Mouse (Mus musculus): ENCODE measurements around the gene Metap1. TPM values are rescaled to one million over a fixed set of nuclear protein-coding genes. Genes with fewer than 3 reads are reported as not detected.
"Not testable (repeated sequence)": the region's sequence is repeated elsewhere in the genome, so short reads cannot be mapped to it uniquely, and the experiment has no call there.

Metap1 gene
- polyA plus RNA-seq, 1 experiment from 2014 or later, result 96.9 TPM

DNA sequence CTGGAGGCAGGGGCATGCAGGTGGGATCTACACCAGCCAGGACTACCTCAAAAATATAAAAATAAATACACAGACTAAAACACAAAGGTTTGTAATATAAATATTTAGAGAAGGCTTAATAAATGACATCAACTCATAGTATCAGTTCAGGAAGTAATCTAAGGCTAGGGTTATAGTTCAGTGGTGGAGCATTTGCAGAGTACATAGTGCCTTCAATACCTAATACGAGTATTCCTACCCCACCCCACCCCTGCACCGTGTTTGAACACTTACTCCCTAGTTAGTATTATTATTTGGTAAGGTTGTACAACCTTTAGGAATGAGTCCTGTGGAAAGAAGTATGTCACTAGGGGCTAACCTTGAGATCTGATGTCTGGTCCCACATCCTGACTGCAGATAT lies 6.1 kb downstream of the Metap1 start:
- in situ Hi-C loops (cut with MboI; ENCODE audit: low pct_unique_long_range_greater_than_20kb), result no loop called here
- no peak for TF ChIP-seq CTCF (IDR thresholded peaks at IDR 0.05)
- ATAC-seq (no peak), DNase-seq (ENCODE audit: low read depth, low spot score) (no peak)
- ChIA-PET POLR2A (interaction anchor here (1.0 kb wide), 1 partner anchor 8 kb away, joined by 3 read pairs; no protein-coding TSS in a partner anchor), CTCF (no interaction called here)
- H3K27me3 ChIP-seq, result no peaks in the 10 kb centered on the region

DNA sequence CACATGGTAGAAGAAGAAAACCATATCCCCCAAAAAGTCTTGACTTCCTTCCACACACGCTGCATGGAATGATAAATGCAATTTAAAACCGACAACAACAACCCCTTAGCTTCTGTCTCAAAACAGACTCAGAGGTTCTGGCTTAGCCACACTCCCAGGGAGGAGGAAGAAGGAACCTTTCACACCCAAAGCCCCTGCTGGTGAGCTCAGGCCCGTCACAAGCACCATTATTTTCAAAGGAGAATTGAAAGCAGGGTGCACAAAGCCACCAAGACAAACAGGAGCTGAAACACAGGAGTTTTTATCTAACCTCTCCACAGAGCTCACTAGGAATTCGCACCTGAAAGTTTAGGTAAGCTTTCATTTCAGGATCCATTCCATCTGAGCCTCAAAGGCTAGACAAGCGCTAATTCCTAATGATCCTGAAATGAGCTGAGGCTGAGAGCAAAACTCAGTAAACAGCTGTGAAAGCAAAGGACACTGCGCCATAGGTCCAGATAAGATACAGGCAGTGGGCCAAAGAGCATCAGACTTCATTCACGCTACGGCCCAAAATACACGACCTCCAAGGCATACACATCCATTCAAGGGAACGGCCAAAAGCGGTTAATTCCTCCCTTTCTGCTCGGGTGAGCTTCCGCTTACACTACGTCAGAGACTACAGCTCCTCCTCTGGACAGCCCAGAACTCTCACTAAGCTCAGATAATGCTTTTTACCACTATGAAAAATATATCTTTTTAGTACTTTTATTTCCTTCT lies 7.6 kb downstream of the Metap1 start:
- no peak for TF ChIP-seq CTCF (IDR thresholded peaks at IDR 0.05)
- no peaks in the 10 kb centered on the region for H3K27me3 ChIP-seq
- no peak for DNase-seq (ENCODE audit: low read depth, low spot score)
- CTCF ChIA-PET, result interaction anchor here (1.0 to 1.9 kb wide), 6 partner anchors 9 to 765 kb away, joined by 3 to 9 read pairs (median 6); no protein-coding TSS in a partner anchor
- in situ Hi-C loops (cut with MboI; ENCODE audit: low pct_unique_long_range_greater_than_20kb), result no loop called here
- POLR2A ChIA-PET, result no interaction called here
- ATAC-seq, result no peak

GRCm38 (mm10) chr3:138479489-138479888 lies 9.8 kb downstream of the Metap1 start:
- ChIA-PET POLR2A (no interaction called here), CTCF (no interaction called here)
- in situ Hi-C loops (cut with MboI; ENCODE audit: low pct_unique_long_range_greater_than_20kb), result no loop called here
- ATAC-seq (no peak), DNase-seq (ENCODE audit: low read depth, low spot score) (no peak)
- H3K27me3 ChIP-seq, result no peaks in the 10 kb centered on the region
- no peak for TF ChIP-seq CTCF (IDR thresholded peaks at IDR 0.05)

DNA sequence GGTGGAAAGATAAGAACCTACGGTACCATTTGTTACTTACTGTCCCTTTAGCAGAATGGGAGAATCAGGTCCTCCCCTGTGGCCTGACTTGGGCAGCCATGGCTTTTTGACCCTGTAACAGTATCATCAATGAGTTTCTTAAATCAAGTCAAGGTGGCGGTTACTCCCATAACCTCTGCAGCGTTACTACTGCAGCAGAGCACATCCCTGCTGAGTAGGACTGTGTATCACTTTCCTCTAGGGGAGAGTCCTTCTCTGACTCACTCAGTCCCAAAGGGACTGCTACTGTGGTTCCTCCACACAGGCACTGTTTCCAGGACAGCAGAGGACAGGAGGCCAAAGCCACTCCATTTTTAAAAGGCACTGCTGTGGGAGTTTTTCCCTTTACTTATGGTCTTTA lies 18.2 kb downstream of the Metap1 start:
- no peaks in the 10 kb centered on the region for H3K27me3 ChIP-seq
- no peak for TF ChIP-seq CTCF (IDR thresholded peaks at IDR 0.05)
- ChIA-PET CTCF (no interaction called here), POLR2A (no interaction called here)
- no peak for ATAC-seq
- no peak for DNase-seq (ENCODE audit: low read depth, low spot score)
- in situ Hi-C loops (cut with MboI; ENCODE audit: low pct_unique_long_range_greater_than_20kb), result no loop called here

- not testable (repeated sequence) for DNase-seq (ENCODE audit: low read depth, low spot score); ATAC-seq; H3K27me3 ChIP-seq
- ChIA-PET POLR2A (interaction anchor here (0.6 to 0.7 kb wide), 2 partner anchors 23 to 27 kb away, joined by 3 to 4 read pairs; partner anchors contain the start of gene Metap1), CTCF (interaction anchor here (0.7 to 1.3 kb wide), 3 partner anchors 10 to 16 kb away, joined by 3 to 5 read pairs (median 5); no protein-coding TSS in a partner anchor)
- in situ Hi-C loops (cut with MboI; ENCODE audit: low pct_unique_long_range_greater_than_20kb), result loop anchor here (10.0 kb wide), 1 partner anchor 728 kb away; no protein-coding TSS in a partner anchor
Observed at GRCm38 (mm10) chr3:138466656-138467055, 22.7 kb downstream of the Metap1 start.

DNA sequence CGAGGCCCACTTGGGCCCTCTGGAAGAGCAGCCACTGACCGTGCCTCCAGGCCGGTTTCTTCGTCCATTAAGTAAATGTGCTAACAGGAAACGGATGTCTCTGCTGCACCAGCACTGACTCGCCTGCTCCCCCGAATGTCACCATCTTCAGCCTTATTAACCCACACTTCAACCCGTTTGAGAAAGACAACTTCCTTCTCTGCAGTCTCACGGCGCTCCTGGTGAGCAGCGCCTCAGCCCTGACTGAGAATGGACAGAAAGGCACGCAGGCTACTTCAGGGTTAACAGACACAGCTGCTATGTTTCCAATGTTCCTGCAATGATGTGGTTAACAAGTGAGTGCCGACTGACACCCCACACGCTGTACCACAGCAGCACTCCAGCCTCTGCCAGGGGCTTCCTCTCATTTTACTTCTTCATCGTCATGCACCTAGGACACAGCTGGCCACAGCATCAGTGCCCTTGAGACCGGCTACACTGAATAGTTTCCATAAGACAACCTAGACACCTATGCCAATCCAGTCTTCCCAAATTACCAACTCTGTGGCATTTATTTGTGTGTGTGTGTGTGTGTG lies 24.7 kb downstream of the Metap1 start:
- in situ Hi-C loops (cut with MboI; ENCODE audit: low pct_unique_long_range_greater_than_20kb), result loop anchor here (10.0 kb wide), 1 partner anchor 730 kb away; no protein-coding TSS in a partner anchor
- POLR2A ChIA-PET, result no interaction called here
- DNase-seq (ENCODE audit: low read depth, low spot score) (no peak), ATAC-seq (no peak)
- CTCF ChIA-PET, result interaction anchor here (0.7 kb wide), 1 partner anchor 18 kb away, joined by 3 read pairs; no protein-coding TSS in a partner anchor
- no peak for TF ChIP-seq CTCF (IDR thresholded peaks at IDR 0.05)
- no peaks in the 10 kb centered on the region for H3K27me3 ChIP-seq

DNA sequence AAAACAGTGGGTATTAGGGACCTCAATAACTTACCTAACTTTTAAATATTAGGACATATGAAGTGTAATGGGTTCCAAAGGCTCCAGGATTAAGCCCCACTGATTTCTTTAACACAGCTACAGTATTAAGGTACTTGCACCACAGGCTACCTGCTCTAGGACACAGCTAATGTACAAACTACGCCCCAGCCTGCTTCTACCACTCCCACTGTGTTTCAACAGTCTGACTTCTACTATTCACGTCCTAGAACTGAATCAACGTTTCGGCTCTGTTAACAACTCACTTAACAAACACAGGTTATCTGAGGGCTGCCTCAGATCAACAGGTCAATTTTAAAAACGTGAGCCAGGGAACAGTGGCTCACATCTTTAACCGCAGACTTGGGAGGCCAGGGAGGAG lies 25.5 kb downstream of the Metap1 start:
- ChIA-PET CTCF (interaction anchor here (0.7 to 2.4 kb wide), 5 partner anchors 8 to 18 kb away, joined by 3 to 7 read pairs (median 4); no protein-coding TSS in a partner anchor), POLR2A (no interaction called here)
- H3K27me3 ChIP-seq, result no peaks in the 10 kb centered on the region
- ATAC-seq (no peak), DNase-seq (ENCODE audit: low read depth, low spot score) (no peak)
- TF ChIP-seq CTCF (IDR thresholded peaks at IDR 0.05), result no peak
- in situ Hi-C loops (cut with MboI; ENCODE audit: low pct_unique_long_range_greater_than_20kb), result loop anchor here (10.0 kb wide), 1 partner anchor 731 kb away; no protein-coding TSS in a partner anchor

- ChIA-PET POLR2A (no interaction called here), CTCF (interaction anchor here (0.7 to 2.4 kb wide), 6 partner anchors 9 to 446 kb away, joined by 3 to 7 read pairs (median 4); no protein-coding TSS in a partner anchor)
- TF ChIP-seq CTCF (IDR thresholded peaks at IDR 0.05), result peak; percentile 81
- H3K27me3 ChIP-seq, result no peaks in the 10 kb centered on the region
- no peak for ATAC-seq
- DNase-seq (ENCODE audit: low read depth, low spot score), result no peak
- in situ Hi-C loops (cut with MboI; ENCODE audit: low pct_unique_long_range_greater_than_20kb), result loop anchor here (10.0 kb wide), 1 partner anchor 732 kb away; no protein-coding TSS in a partner anchor
Observed at GRCm38 (mm10) chr3:138463137-138463536, 26.2 kb downstream of the Metap1 start.

DNA sequence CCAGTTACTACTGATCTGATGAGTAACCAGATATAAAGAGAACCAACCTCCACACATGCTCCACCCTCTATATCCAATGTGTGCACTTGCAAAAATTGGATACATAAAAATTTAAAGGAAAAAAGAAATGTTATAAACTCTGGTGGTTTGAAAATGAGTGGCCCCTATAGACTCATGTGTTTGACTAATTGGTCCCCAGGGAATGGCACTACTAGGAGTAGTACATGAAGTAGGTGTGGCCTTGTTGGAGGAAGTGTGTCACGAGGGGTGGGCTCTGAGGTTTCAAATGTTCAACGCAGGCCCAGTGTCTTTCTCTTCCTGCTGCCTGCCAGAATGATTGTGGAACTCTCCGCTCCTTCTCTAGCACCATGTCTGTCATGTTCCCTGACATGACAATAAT lies 27.5 kb downstream of the Metap1 start:
- DNase-seq (ENCODE audit: low read depth, low spot score), result no peak
- no peak for ATAC-seq
- in situ Hi-C loops (cut with MboI; ENCODE audit: low pct_unique_long_range_greater_than_20kb), result loop anchor here (10.0 kb wide), 1 partner anchor 733 kb away; no protein-coding TSS in a partner anchor
- ChIA-PET CTCF (interaction anchor here (2.4 kb wide), 1 partner anchor 15 kb away, joined by 7 read pairs; no protein-coding TSS in a partner anchor), POLR2A (no interaction called here)
- no peak for TF ChIP-seq CTCF (IDR thresholded peaks at IDR 0.05)
- H3K27me3 ChIP-seq, result no peaks in the 10 kb centered on the region

DNA sequence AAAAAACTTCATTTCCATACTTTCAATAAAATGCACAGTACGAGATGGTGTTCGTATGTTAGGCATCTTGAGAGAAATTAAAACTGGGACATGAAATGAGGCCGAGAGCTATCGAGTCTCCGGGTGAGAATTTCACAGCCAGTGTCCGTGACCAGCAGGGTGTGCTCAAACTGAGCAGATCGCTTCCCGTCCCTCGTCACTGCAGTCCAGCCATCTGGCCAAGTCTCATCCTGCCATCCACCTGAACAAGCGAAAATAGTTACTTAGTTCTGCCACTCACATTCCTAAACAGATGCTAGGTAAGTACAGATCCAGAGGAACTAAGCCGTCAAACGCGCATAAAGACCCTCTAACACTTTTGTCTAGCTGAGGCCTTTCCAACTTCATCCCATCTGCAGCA lies 29.1 kb downstream of the Metap1 start:
- in situ Hi-C loops (cut with MboI; ENCODE audit: low pct_unique_long_range_greater_than_20kb), result loop anchor here (10.0 kb wide), 1 partner anchor 735 kb away; no protein-coding TSS in a partner anchor
- no peak for TF ChIP-seq CTCF (IDR thresholded peaks at IDR 0.05)
- DNase-seq (ENCODE audit: low read depth, low spot score) (no peak), ATAC-seq (no peak)
- ChIA-PET CTCF (no interaction called here), POLR2A (interaction anchor here (0.5 kb wide), 1 partner anchor 686 kb away, joined by 4 read pairs; no protein-coding TSS in a partner anchor)
- H3K27me3 ChIP-seq, result no peaks in the 10 kb centered on the region
